Mouse (Mus musculus) cerebellum, adult 9-10 months (tissue): ENCODE measurements around the gene Tpi1.
A peak's percentile ranks its signal among the peaks of the same experiment; 100 is the strongest.

Source experiments
- DNase-seq: peaks from one replicate; pipeline ENCODE4 v3.0.0; 2022

Gene Tpi1

GRCm38 (mm10) chr6:124829799-124830700, 16.0 kb upstream of the Tpi1 start:
- peak; percentile 97 for DNase-seq

DNA sequence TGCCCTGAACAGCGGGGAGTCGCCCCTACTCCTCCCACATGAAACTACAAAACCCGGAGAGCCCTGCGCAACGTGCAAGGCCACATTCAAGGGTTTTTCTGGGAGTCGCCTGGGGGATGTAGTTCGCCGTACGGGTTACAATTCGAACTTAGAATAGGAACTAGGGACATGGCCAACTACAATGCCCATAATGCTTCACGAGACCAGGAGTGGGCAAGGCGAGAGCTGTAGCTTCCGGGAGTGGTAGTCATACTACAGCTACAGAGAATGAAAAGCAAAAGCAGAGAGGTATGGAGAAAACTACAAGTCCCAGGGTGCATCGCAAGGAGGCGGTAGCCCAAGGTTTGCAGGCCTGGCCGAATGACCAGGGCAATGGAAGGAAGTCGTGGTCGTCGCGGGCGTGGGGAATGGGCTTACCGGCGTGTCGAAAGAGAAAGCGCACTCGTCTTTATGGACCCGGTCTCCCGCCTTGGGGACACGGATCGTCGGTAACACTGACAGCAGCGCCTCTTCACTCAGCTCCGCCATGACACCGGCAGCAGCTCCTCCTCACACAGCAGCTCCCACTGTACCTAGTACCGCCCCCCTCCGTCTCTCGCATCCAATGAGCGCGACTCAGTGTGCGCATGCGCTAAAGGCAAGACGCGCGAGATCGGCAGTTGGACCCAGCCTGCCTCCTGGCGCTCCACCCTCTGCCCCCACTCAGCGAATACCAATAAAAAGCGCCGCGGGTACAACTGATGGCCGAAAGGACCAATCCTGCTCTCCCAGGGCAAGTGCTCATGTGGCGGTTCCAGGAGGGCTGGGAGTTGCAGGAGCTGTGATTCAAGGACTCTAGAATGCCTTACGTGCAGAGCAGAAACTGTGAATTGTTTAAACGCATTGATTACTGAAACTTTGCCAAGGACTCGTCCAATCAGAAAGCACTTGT, 15.0 kb upstream of the Tpi1 start, which contains the start of the genes Usp5 and Cdca3:
TSS of gene Usp5 (minus strand) at position 617 of the 931 bp plus-strand sequence.
TSS of gene Cdca3 (plus strand) at position 680 of the 931 bp plus-strand sequence.
- DNase-seq: peak; percentile 100

GRCm38 (mm10) chr6:124828101-124828592, 14.1 kb upstream of the Tpi1 start:
- peak; percentile 74 for DNase-seq

DNA sequence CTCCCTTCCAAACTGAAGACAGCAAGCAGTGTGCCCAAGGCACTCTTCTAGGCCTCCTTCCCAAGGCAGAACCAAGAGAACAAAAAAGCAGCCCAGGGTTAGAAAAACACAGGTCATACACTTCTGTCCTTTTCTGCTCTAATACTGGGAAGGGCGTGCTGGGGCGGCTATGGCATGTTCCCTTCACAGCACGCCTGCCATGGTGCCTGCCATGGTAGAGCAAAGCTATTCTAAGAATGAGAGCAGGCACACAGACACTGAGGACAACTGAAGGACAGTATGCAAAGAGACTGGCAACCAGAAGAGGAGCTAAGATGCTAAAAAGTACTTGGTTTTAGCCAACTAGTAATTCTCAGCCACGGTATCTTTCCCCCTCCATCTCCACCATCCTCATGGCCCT, 8.0 kb upstream of the Tpi1 start:
- DNase-seq: no peak

DNA sequence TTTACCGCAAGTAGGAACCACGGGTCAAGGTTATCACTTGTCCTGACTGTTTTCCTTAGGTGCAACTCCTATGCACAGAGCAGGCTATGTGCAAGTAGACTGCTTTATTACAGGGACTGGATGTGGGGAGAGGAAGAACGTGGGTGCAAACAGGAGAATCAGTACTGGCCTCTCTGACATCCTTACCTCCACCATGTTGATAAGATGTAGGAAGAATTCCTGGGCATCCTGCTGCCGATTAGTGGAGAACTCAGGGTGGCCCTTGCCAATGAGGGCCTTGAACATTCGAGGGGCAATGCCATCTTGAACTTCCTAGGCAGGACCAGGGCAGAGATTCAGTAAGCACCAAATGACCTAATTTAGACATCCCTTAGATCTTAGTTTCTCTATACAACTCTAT, 6.8 kb upstream of the Tpi1 start:
- no peak for DNase-seq

GRCm38 (mm10) chr6:124817971-124818370, 3.9 kb upstream of the Tpi1 start:
- DNase-seq: no peak

GRCm38 (mm10) chr6:124817563-124817962, 3.5 kb upstream of the Tpi1 start:
- DNase-seq: no peak

DNA sequence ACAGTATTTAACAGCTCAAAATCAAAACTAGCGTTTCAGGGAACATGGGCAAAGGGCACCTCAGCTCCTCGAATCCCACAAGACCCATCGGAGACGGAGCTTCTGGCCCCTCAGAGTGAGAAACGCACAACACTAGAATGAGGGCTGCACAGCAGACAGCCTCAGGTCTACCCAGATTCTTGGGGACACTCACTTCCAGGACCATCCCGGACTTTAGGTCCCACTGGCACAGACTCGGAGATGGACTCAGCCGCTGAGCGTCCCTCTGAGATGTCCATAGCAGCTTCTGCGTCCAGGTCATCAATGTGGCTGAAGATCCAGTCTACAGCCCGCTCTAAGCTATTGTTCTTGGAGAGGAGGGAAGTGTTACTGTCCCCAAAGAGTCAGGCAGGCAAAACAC, 3.0 kb upstream of the Tpi1 start:
- DNase-seq: no peak

DNA sequence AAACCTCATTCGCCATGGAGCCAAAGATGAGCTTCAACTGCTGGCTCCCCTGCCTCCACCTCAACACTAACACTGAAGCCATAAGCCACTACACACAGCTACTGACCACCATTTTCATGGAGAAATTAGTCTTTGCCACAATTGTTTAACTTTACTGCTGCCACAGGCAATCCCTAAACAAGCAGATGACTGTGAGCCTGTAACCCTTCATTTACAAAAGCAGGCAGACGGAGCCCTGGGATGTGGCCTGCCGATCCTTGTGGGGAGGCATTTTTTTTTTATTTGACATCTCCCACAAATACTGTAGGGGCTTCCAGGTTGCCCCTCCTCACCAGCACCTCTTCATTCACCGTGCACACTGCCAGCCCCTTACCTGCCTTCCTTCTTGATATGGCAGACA, 2.5 kb upstream of the Tpi1 start:
- no peak for DNase-seq

GRCm38 (mm10) chr6:124814858-124815774, 1.0 kb upstream of the Tpi1 start:
- DNase-seq: peak; percentile 70

- DNase-seq: no peak
Observed at GRCm38 (mm10) chr6:124814448-124814847, 352 bp upstream of the Tpi1 start.

- DNase-seq: no peak
Observed at GRCm38 (mm10) chr6:124813496-124813895, 600 bp downstream of the Tpi1 start.

DNA sequence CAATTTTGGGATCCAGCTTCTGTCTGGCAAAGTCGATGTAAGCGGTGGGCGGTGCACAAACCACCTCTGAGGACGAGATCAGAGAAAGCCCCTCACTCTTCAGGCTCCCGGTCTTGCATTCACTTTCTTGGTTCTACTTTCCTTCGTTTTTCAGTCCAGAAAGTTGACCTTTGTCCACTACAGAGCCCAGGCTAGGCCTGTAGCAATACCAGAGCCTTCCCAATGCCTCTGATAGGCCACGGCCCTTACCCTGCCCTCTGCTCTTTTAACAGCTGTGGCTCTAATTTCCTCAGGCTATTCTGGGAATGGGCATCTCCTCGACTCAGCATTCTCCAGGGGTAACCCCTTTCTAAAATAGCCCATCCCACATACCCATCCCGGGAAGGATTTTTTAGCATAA, 1.2 kb downstream of the Tpi1 start:
- no peak for DNase-seq

- DNase-seq: peak; percentile 63
Observed at GRCm38 (mm10) chr6:124811701-124812560, 2.2 kb downstream of the Tpi1 start.

GRCm38 (mm10) chr6:124811403-124811665, 2.8 kb downstream of the Tpi1 start:
- DNase-seq: no peak

- peak; percentile 60 for DNase-seq
Observed at GRCm38 (mm10) chr6:124810566-124811402, 3.3 kb downstream of the Tpi1 start.

DNA sequence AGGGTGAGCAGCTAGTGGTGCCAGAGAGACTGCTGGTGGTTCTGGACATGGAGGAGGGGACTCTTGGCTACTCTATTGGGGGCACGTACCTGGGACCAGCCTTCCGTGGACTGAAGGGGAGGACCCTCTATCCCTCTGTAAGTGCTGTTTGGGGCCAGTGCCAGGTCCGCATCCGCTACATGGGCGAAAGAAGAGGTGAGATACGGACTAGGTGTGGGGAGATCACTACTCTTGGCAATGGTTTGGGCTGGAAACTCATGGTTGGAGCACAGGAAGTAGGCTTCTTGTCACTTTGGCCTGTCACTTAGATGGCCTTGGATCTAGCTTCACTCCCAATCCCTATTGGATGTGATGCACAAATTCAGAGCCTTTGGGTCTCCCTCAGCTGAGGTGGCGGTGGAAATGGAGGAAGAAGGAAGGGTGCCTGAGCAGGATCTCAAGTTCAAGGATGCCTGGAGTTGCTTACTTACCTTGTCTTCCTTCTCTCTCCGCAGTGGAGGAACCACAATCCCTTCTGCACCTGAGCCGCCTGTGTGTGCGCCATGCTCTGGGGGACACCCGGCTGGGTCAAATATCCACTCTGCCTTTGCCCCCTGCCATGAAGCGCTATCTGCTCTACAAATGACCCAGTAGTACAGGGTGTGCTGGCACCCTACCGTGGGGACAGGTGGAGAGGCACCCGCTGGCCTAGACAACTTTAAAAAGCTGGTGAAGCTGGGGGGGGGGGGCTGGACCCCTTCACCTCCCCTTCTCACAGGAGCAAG, 4.1 kb downstream of the Tpi1 start:
- peak; percentile 62 for DNase-seq

DNA sequence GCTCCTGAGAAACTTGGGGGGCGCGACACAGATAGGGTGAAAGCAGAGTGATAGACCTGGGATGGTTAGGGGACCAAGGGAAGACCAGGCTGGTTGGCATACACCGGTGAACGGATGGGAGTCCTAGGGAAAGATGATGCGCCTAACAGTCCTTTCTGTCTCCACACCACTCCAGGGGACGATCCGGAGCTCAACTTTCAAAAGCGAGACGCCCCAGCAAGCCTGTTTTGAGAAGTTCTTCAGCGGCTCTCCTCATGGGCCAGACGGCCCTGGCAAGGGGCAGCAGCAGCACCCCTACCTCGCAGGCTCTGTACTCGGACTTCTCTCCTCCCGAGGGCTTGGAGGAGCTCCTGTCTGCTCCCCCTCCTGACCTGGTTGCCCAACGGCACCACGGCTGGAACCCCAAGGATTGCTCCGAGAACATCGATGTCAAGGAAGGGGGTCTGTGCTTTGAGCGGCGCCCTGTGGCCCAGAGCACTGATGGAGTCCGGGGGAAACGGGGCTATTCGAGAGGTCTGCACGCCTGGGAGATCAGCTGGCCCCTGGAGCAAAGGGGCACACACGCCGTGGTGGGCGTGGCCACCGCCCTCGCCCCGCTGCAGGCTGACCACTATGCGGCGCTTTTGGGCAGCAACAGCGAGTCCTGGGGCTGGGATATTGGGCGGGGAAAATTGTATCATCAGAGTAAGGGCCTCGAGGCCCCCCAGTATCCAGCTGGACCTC, 4.9 kb downstream of the Tpi1 start:
- peak; percentile 90 for DNase-seq
